Mouse (Mus musculus) T-cell, adult 2 months (primary cell): Measurements from ENCODE around the gene AU015836.
"Not testable (repeated sequence)": the region's sequence is repeated elsewhere in the genome, so short reads cannot be mapped to it uniquely, and the experiment has no call there.

Source experiments
- DNase-seq: peaks from one replicate; pipeline ENCODE4 v3.0.0; 2022; ENCODE audit warnings: low spot score

Gene AU015836

GRCm38 (mm10) chrX:93968444-93968843 is at the start of gene AU015836:
Gene AU015836 (plus strand): TSS chrX:93968659.
- no peak for DNase-seq

GRCm38 (mm10) chrX:93919017-93919416 is 49.4 kb upstream of the AU015836 start:
- no peak for DNase-seq

- no peak for DNase-seq
These were observed 40.1 kb upstream of the AU015836 start for GRCm38 (mm10) chrX:93928379-93928778.

DNA sequence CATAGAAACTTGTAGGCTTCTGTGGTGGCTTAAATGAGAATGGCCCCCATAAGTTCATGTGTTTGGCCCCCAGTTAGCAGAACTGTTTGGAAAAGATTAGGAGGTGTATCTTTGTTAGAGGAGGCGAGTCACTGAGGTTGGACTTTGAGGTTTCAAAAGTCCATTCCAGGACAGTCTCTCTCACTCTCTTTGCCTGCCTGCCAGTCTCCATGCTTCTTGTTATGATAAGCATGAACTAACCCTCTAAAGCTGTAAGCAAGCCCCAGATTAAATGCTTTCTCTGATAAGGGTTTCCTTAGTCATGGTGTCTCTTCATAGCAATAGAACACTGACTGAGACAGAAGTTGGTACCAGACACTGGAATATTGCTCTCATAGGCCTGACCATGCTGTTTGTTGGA is 39.7 kb upstream of the AU015836 start:
- no peak for DNase-seq

- DNase-seq, result no peak
These were observed 36.8 kb upstream of the AU015836 start for GRCm38 (mm10) chrX:93931694-93932093.

GRCm38 (mm10) chrX:93956727-93957126 is 11.7 kb upstream of the AU015836 start:
- no peak for DNase-seq

- DNase-seq, result no peak
These were observed 10.0 kb upstream of the AU015836 start for GRCm38 (mm10) chrX:93958502-93958901.

DNA sequence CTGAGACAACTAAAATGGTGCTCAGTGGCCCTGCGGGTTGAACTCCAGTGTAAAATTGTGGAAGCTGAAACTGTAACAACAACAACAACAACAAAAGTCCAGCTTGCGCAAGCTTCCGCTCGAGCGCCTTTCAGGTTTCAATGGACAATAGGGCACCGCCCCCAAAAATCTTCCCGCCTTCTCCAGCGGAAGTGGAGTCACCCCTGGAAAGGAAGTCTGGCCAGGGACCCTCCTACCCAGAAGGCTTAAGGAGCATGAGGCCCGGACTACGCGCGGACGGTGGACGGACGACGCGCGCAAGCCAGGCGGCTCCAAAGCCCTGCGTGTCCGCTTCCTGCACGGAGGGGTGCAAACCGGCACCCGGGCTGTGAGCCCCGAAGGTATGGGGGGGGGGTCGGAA is 11.9 kb downstream of the AU015836 start:
- DNase-seq, result no peak

DNA sequence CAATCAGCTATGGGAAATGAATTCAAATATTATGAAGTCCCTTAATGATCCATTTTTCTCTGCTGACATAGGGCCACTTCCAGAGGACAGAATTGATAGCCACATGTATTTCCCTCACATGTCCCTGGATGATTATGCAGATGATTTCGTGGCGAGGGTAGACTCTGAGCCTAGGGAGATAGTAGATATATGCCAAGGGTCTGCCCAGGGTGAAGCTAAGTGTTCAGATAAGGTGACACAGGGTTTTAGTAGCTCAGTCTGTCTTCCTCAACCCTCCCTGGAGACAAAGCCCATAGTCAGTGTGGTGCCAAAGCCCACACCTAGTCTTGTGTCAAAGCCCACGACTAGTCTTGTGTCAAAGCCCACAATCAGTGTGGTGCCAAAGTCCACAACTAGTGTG is 13.7 kb downstream of the AU015836 start:
- DNase-seq, result no peak

DNA sequence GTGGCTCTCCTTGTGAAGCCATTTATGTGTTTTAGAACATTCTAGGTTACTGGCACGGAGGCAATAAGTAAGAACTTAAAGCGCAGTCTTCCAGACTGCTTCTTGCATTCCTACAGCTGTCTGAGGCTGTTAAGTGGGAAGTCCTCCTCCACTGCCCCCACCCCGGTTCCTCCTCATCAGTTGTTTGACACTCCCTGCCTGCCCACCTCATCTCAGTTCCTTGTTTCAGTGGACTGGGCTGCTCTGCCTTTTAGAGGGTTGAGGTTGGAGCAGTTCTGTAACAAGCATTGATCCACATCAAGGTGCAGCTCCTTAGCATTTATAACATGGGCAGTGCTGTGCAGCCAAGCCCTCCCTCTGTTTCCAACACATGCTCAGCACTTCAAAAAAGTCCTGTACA is 16.6 kb downstream of the AU015836 start:
- DNase-seq, result not testable (repeated sequence)

DNA sequence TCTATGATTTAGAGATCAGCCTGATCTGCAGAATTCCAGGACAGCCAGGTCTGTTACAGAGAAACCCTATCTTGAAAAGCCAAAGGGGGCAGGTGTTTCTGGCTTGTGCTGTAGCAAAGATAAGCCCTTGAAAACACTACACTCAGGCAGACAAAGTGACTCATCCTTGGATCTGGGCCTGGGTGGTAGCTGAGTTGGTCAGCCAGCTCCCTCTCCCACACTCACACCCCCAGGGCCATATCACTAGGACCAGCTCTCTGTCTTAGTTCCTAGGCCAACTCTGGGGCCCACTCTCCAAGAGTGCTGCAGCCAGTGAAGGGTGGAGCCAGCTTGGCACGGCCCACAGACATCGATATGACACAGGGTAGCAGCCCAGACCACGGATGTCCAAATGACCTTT is 38.5 kb downstream of the AU015836 start:
- DNase-seq, result no peak

- no peak for DNase-seq
These were observed 41.0 kb downstream of the AU015836 start for GRCm38 (mm10) chrX:94009442-94009841.

DNA sequence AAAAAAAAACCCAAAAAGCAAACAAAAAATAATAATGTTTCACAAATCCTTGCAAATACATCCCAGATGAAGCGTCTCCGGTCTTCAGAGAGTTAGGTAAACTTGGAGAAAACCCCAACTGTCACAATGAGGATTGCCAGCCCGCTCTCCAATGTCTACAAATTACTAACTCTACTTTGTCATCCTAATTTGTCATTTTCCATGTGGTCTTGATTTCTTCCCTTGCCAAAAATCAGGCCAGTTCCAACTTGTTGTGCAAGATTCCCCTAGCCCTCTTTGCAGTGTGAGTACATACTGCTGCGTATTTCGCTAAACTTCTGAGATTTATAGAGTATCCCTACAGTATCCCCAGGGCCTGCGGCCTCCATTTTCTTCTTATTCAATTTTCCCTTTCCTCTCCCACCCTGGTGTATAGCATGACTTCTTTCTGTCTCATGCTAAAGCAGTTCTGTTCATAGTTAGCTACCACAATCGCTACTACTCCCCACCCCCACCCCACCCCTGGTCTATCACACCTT is 43.3 kb downstream of the AU015836 start:
- DNase-seq, result no peak

- DNase-seq, result no peak
These were observed 44.2 kb downstream of the AU015836 start for GRCm38 (mm10) chrX:94012479-94013167.

- DNase-seq, result no peak
These were observed 48.4 kb downstream of the AU015836 start for GRCm38 (mm10) chrX:94016891-94017290.

DNA sequence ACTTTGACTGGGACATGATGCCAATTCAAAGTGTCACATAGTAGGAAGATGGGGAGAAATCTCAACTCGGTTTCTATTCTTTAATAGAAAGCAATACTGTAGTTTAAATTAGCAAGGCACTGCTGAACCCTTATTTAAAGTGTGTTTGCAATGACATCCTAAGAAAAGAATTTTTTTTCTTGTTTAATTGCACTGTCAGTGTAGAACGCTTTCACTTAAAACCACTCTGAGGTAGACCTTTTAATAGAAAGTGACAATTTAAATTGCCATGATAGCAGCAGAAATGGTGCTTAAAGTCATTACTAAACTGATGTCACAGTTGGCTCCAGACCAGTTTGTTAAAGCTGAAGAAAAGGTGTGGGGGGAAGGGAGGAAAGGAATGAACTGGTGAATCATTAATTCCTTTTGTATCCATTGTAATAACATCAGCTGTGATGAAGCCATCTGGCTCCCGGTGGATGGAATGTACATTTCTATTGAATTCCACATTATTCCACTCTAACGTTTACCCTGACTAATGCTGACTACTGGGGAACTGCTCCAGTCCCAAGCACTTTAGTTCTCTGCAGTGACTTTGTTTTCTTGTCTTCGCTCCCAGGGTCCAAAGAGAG is 53.9 kb downstream of the AU015836 start:
- no peak for DNase-seq
